Mouse (Mus musculus): ENCODE data around the gene Rbm12.

Gene Rbm12

GRCm38 (mm10) chr2:156079674-156080073 is 32.1 kb downstream of the Rbm12 start:
- no peak for DNase-seq (ENCODE audit: low spot score)

GRCm38 (mm10) chr2:156079183-156079560 is 32.6 kb downstream of the Rbm12 start:
- DNase-seq (ENCODE audit: low spot score), result no peak

GRCm38 (mm10) chr2:156078421-156079182 is 33.2 kb downstream of the Rbm12 start:
- no peak for DNase-seq (ENCODE audit: low spot score)

GRCm38 (mm10) chr2:156077461-156077860 is 34.3 kb downstream of the Rbm12 start:
- DNase-seq (ENCODE audit: low spot score), result no peak

GRCm38 (mm10) chr2:156073725-156074124 is 38.1 kb downstream of the Rbm12 start:
- DNase-seq (ENCODE audit: low spot score), result no peak

GRCm38 (mm10) chr2:156071236-156071635 is 40.5 kb downstream of the Rbm12 start:
- no peak for DNase-seq (ENCODE audit: low spot score)

GRCm38 (mm10) chr2:156067916-156068315 is 43.9 kb downstream of the Rbm12 start:
- DNase-seq (ENCODE audit: low spot score), result no peak

GRCm38 (mm10) chr2:156066126-156066525 is 45.7 kb downstream of the Rbm12 start:
- no peak for DNase-seq (ENCODE audit: low spot score)

GRCm38 (mm10) chr2:156065099-156066041 is 46.4 kb downstream of the Rbm12 start, which contains the start of gene Spag4:
Spag4 (plus strand) TSS chr2:156065175.
- DNase-seq (ENCODE audit: low spot score), result peak; percentile 56

GRCm38 (mm10) chr2:156052816-156053215 is 59.0 kb downstream of the Rbm12 start, which contains the start of gene Fer1l4:
Fer1l4 (minus strand) TSS chr2:156052947.
- no peak for DNase-seq (ENCODE audit: low spot score)

GRCm38 (mm10) chr2:156047929-156048328 is 63.8 kb downstream of the Rbm12 start:
- DNase-seq (ENCODE audit: low spot score), result no peak

GRCm38 (mm10) chr2:156042903-156043302 is 68.9 kb downstream of the Rbm12 start:
- no peak for DNase-seq (ENCODE audit: low spot score)
